In the genomic region with DNA sequence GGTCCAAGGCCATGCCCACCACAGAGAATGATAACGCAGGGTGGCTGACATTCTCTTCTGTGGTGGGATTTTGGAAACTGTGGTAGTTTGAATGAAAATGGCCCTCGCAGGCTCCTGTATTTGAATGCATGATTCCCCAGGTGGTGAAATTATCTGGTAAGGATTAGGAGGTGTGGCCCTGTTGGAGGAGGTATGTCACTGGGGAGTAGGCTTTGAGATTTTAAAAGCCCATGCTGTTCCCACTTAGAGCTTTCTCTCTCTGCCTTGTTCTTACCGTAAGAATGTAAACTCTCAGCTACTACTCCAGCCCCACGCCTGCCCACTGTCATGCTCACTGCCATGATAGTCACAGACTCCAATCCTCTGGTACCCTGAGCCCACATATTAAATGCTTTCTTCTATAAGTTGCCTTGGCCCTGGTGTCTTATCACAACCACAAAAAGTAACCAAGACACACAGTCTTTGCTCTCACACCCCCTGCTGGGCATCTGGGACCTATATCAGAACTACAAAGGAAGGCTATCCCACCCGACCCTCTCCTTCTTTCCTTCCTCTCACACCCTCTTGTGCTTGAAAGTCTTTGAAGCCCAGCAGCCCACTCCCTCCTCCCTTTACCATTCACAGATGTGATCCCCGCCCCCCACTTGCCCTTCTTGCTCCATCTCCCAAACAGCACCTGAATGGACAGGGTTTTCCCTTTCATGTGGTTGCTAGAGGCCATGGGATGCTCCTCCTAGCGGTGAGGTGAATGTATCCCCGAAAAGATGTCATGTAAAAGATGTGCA, we compare ENCODE assay signal across 1 mouse cellular context.
TF ChIP-seq lines count a peak whose summit lies in the region.

No protein-coding gene starts in this region.

TF ChIP-seq in MEL, 35 proteins besides CTCF, POLR2A, EP300 and RAD21 (continued from another document):
- TF ChIP-seq ZKSCAN1 (IDR thresholded peaks at IDR 0.05; ENCODE audit: low read depth, low read length): no peak
- TF ChIP-seq ZNF384 (IDR thresholded peaks at IDR 0.05; ENCODE audit: low read depth, low read length): no peak
- no peak for TF ChIP-seq CHD1 (IDR thresholded peaks at IDR 0.05; ENCODE audit: low read depth, low read length)
- no peak for TF ChIP-seq ZMIZ1 (IDR thresholded peaks at IDR 0.05; ENCODE audit: low read depth, low read length)
- peak; percentile 54 for TF ChIP-seq MXI1 (IDR thresholded peaks at IDR 0.05; ENCODE audit: low read depth, low read length)
- TF ChIP-seq E2F4 (IDR thresholded peaks at IDR 0.05; ENCODE audit: borderline replicate concordance, low read depth, low read length): no peak
- TF ChIP-seq BHLHE40 (IDR thresholded peaks at IDR 0.05; ENCODE audit: borderline replicate concordance, low read depth, low read length): peak; percentile 38; the same call in 1 of the 2 replicates
- no peak for TF ChIP-seq TBP (IDR thresholded peaks at IDR 0.05; ENCODE audit: low read depth, low read length)
